Mouse (Mus musculus) embryonic fibroblast, embryonic 13.5 days (primary cell): Measurements from ENCODE around the gene Stx6.

Experiments
- CTCF ChIP-seq: IDR thresholded peaks from 2 replicates; pipeline ENCODE4 v1.5.1; 2011; ENCODE audit warnings: mild to moderate bottlenecking, control low read depth, low read length, moderate library complexity, borderline replicate concordance; ENCODE audit not compliant: insufficient read depth
- POLR2A ChIP-seq: IDR thresholded peaks from 2 replicates; pipeline ENCODE4 v1.6.1; 2011; ENCODE audit warnings: low read depth, mild to moderate bottlenecking, control low read depth, low read length, moderate library complexity

GRCm38 (mm10) chr1:155205311-155205710, 46.8 kb downstream of the Stx6 start:
- TF ChIP-seq POLR2A (no peak), CTCF (no peak)
